Mouse (Mus musculus) gastrocnemius, postnatal 36 days (tissue): Measurements from ENCODE around the gene Shpk. TPM values are rescaled to one million over a fixed set of nuclear protein-coding genes. Genes with fewer than 3 reads are reported as not detected.

ENCODE experiments used
- DNase-seq, 2 experiments: peaks; one replicate each; pipeline ENCODE4 v3.0.0; 2022
- intact Hi-C: fragments of 180-260 bp; cut with DNase I; formaldehyde crosslinking; loops from one replicate; pipeline ENCODE4 v1.15.1; 2025
- total RNA-seq, 2 experiments: library from RNA; stranded (reverse); gene quantifications; 2 replicates each; pipeline ENCODE4 v1.2.3; 2021

The Shpk gene
- total RNA-seq, 2 experiments from 2014 or later: 0.47 to 0.69 TPM

DNA sequence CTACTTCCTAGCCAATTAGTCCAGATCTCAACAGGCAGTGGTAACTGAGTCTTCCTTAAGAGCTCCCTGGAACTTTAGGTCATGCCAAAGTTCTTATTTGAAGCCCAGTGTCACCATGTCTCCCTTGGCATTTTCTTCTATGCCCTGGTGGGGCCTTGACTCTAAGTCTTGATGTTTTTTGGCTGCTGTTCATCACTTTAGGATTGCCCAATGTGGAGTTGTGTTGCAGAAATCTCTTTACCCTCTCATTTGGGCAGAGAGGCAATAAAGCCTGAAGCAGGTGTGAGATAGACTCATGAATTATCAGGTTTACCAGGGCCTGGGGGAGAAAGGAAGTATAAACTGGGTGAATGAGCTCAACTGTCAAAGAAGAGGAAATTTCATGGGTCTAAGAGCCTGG lies 59.4 kb downstream of the Shpk start:
- intact Hi-C loops: no loop called here
- DNase-seq: no peak

DNA sequence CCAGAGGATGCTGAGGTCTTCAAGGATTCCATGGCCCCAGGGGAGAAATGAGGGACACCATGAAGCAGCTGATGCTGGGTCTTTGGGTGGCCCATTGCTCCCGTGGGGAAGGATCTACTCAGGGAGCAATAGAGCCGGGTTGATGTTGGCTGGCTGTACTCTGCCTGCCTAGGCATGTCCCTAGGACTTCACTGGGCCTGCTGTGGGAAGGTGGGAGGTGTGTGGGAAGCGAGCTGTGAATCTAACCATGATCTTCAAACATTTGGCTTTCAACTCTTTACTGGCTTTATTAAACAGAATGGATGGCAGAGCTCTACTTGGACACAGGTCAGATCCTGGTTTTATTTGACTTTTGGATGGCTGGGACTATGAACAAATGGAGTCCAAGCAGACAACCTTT lies 61.2 kb downstream of the Shpk start:
- no peak for DNase-seq
- intact Hi-C loops: no loop called here

DNA sequence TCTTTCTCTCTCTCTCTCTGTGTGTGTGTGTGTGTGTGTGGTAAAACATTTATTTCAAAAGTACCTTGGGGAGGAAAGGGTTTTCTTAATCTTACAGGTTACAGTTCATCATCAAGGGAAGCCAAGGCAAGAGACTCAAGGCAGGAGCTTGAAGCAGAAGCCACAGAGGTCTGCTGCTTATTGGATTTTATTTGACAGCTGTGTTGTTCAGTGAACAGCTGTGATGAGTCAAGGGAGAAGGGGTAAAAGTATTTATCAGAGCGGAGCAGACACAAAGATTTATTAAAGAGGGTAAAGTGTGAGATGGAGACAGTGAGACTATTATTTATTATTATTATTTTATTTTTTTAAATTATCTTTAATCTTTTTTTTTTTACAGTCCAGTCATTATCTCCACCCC lies 62.1 kb downstream of the Shpk start:
- DNase-seq: no peak
- intact Hi-C loops: no loop called here

DNA sequence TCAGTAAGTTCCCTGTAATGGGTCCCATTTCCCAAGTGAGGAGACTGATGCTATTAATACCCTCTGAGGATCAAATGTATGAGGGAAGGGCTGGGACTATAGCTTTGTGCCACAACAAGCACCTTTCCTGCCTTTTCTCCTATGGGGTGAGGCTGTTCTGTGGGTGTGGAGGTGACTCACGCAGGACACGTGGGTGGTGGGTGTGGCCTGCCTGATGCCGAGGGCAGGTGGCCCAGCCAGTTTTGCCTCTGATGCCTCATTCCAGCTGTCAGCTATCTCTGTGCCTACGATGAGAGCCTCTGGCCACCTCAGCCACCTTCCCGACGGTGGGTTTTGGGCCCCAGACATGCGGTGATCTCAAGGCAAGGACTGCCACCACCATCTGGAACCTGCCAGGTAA lies 68.0 kb downstream of the Shpk start, which contains the start of gene Trpv3:
TSS of gene Trpv3 (plus strand) at position 122 of the 400 bp plus-strand sequence.
- no peak for DNase-seq
- intact Hi-C loops: no loop called here

Other genes starting within 250 kb of the Shpk start
- gene Atp2a3, start 238.3 kb upstream of the Shpk start, total RNA-seq: 1 to 10 TPM; 6.4 to 7.6 TPM
- under 1 TPM; 0.20 to 0.32 TPM for gene P2rx1, start 200.4 kb upstream of the Shpk start, total RNA-seq
- 1 to 10 TPM in 1 of 2 experiments, under 1 TPM in 1; 0.71 to 1.2 TPM for gene Camkk1, start 180.5 kb upstream of the Shpk start, total RNA-seq
- gene Ncbp3, start 151.7 kb upstream of the Shpk start, total RNA-seq: 1 to 10 TPM; 2.6 to 2.9 TPM
- under 1 TPM; 0.07 to 0.13 TPM for gene Itgae, start 108.9 kb upstream of the Shpk start, total RNA-seq
- under 1 TPM; 0.15 to 0.18 TPM for gene Haspin, start 61.2 kb upstream of the Shpk start, total RNA-seq
- gene P2rx5, start 39.0 kb upstream of the Shpk start, total RNA-seq: 1 to 10 TPM; 6.9 to 8.6 TPM
- 10 to 100 TPM; 74.4 to 90.9 TPM for gene Emc6, start 22.4 kb upstream of the Shpk start, total RNA-seq
- gene Tax1bp3, start 22.4 kb upstream of the Shpk start, total RNA-seq: 10 to 100 TPM in 1 of 2 experiments, 1 to 10 TPM in 1; 9.3 to 10.5 TPM
- gene Ctns, start 418 bp upstream of the Shpk start, total RNA-seq: 1 to 10 TPM; 5.3 to 5.5 TPM
- gene Trpv1, start 34.8 kb downstream of the Shpk start, total RNA-seq: under 1 TPM; 0.15 TPM
- gene Trpv3, start 67.9 kb downstream of the Shpk start, total RNA-seq: not detected
- 1 to 10 TPM; 1.7 to 3.8 TPM for gene Aspa, start 130.1 kb downstream of the Shpk start, total RNA-seq
- not detected for gene Gm49340, start 130.3 kb downstream of the Shpk start, total RNA-seq
- gene Spata22, start 130.3 kb downstream of the Shpk start, total RNA-seq: not detected
- not detected for gene Olfr20, start 151.3 kb downstream of the Shpk start, total RNA-seq
- not detected for gene Olfr376, start 171.8 kb downstream of the Shpk start, total RNA-seq
- not detected for gene Olfr1, start 200.2 kb downstream of the Shpk start, total RNA-seq
- gene Olfr378, start 229.0 kb downstream of the Shpk start, total RNA-seq: not detected